23 mouse cellular contexts compared by ENCODE assay signal in the genomic region with DNA sequence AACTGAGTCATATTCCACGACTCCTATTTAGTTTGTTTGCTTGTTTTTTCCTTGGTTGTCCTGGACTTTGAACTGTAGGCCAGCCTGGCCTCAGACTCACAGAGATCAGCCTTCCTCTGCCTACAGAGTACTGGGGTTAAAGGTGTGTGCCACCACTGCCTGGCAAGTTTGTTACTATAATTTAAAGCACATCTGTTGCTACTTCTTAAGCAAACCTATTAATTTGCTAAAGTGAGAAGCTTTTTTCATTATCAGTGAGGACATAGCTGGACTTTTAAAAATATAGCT.
"Had no signal": no experiment of that assay in that cellular context is flagged by ENCODE, and none has a peak within 500 bp of the region (broad histone marks: within the 10 kb centered on the region; RNA-seq: fewer than 3 reads in every experiment).

No protein-coding gene starts in this region.

- H3K9me3 ChIP-seq: heart, embryonic 13.5 days; heart, embryonic 15.5 days; hindbrain, embryonic 13.5 days; hindbrain, embryonic 15.5 days; kidney, embryonic 15.5 days; limb, embryonic 10.5 days; limb, embryonic 12.5 days; liver, embryonic 12.5 days had no signal

- DNase-seq: gastrocnemius, adult 2 months; gastrocnemius, postnatal 14 days; gastrocnemius, postnatal 36 days; heart, adult 11 months; heart, adult 2 months; heart, postnatal 14 days; heart, postnatal 36 days; kidney, adult 11 months; kidney, postnatal 14 days; liver had no signal

- H3K27me3 ChIP-seq: heart, embryonic 13.5 days; heart, embryonic 15.5 days; hindbrain, embryonic 13.5 days; hindbrain, embryonic 15.5 days; kidney, embryonic 15.5 days; limb, embryonic 12.5 days; liver, embryonic 12.5 days had no signal

- H3K9ac ChIP-seq: heart, embryonic 13.5 days; heart, embryonic 15.5 days; hindbrain, embryonic 13.5 days; hindbrain, embryonic 15.5 days; kidney, embryonic 15.5 days; limb, embryonic 12.5 days; liver, embryonic 12.5 days; liver, embryonic 14.5 days had no signal

- H3K4me3 ChIP-seq: gastrocnemius, adult 2 months; heart, adult 2 months; heart, embryonic 13.5 days; heart, embryonic 15.5 days; hindbrain, embryonic 13.5 days; hindbrain, embryonic 15.5 days; kidney, embryonic 15.5 days; layer of hippocampus, adult 2 months; limb, embryonic 10.5 days; limb, embryonic 12.5 days; liver, embryonic 12.5 days had no signal

- H3K4me1 ChIP-seq: limb, embryonic 12.5 days had no signal

- H3K36me3 ChIP-seq: heart, embryonic 15.5 days; hindbrain, embryonic 13.5 days; hindbrain, embryonic 15.5 days; kidney, embryonic 15.5 days; limb, embryonic 12.5 days had no signal

- ATAC-seq: hindbrain, postnatal 0 days; liver, embryonic 12.5 days had no signal

- H3K4me2 ChIP-seq: heart, embryonic 11.5 days; heart, embryonic 13.5 days; heart, embryonic 15.5 days; hindbrain, embryonic 13.5 days; hindbrain, embryonic 15.5 days; kidney, embryonic 15.5 days; limb, embryonic 12.5 days; liver, embryonic 12.5 days had no signal

- H3K27ac ChIP-seq: gastrocnemius, adult 2 months; heart, adult 2 months; heart, embryonic 15.5 days; hindbrain, embryonic 13.5 days; hindbrain, embryonic 15.5 days; hindbrain, postnatal 0 days; kidney, embryonic 15.5 days; kidney, postnatal 0 days; layer of hippocampus, adult 2 months; limb, embryonic 10.5 days; limb, embryonic 12.5 days; liver, embryonic 12.5 days; liver, embryonic 14.5 days had no signal
